Mouse (Mus musculus): ENCODE data around the gene Ginm1. TPM values are rescaled to one million over a fixed set of nuclear protein-coding genes. Genes with fewer than 3 reads are reported as not detected.
"Not testable (repeated sequence)": the region's sequence is repeated elsewhere in the genome, so short reads cannot be mapped to it uniquely, and the experiment has no call there.

The Ginm1 gene
- polyA plus RNA-seq, 1 experiment from 2014 or later = 50.8 TPM

DNA sequence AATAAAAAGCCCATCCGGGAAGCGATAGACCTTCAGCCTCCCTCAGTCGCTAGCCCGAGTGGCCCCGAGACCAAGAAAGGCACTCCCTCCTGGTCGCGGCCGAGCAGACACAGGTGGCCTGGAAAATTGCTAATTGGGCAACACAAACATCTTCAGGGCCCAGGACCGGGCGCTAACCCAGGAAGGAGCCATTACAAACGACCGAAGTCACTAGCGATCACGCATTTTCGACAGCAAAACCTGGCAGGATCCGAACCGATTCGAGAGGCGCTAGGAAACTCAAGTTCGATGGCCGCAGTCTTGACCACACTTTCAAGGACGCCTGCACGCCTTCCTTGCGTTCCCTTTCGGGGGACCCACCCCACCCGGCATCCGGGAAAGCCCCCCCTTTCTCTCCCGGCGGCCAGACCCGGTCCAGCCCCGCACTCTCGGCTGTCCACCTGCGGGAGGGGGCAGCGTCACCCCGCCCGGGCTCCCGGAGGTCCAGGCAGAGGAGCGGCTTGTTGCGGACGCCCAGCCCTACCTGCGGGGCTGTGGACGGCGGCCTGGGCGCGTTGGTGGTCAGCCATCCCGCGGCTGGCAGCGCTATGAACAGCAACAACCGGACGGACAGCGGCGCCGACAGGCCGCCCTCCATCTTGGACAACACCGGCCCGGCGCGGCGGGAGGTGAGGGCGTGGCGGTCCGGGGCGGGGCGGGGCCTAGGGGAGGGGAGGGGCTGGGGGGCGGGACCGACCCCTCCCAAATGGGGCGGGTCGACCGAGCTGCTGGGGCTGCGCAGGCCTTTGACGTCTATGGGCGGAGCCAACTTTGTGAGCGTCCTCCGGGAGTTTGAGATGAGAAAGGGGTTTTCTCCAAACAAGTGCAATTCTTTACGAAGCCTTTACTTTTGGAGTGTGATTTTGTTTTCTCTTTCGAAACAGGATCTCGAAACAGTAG, 12.1 kb downstream of the Ginm1 start:
- WGBS = under 1% methylated on average over 68 of the region's 77 CpGs
- Histone ChIP-seq H3K27ac (ENCODE audit: low read depth, low read length) (peak overlapping the region; percentile 73), H3K4me1 (ENCODE audit: control insufficient read depth, insufficient read depth, low read length) (0 out of 2 replicates have a peak, but pooled peaks cover 3% of the 10 kb centered on the region), H3K9me3 (ENCODE audit: control insufficient read depth, low read length) (no peaks in the 10 kb centered on the region), H3K4me3 (ENCODE audit: low read depth, low read length) (peak overlapping the region; percentile 90), H3K4me2 (ENCODE audit: low read depth, low read length) (peak overlapping the region; percentile 59), H3K36me3 (ENCODE audit: control insufficient read depth, insufficient read depth, low read length) (peaks cover 2% of the 10 kb centered on the region; the same call in 1 of the 2 replicates), H3K27me3 (ENCODE audit: control insufficient read depth, insufficient read depth, low read length) (no peaks in the 10 kb centered on the region), H3K9ac (replicated peaks; ENCODE audit: low read depth, low read length) (peak overlapping the region; percentile 77)
- ATAC-seq (ENCODE audit: low read depth) = peak; percentile 93

DNA sequence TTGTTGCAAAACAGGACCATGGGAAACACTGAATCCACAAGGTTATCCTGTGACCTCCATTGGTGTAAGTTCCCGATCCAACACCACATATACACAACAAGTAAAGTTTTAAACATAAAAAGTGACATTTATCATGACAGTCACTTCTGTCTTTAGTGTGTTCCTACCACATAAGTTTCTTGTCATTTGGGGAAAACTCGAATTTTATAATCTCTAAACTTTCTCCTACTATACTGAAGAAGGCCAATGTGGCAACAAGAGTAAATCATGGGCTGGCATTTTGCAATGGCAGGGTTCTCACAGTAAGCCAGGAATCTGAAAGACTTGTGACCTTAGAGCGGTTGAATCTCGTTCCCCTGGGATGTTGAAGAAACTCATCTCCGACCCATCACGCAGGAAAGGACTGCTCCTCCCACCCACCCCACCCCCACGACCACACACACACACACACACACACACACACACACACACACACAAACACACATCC, 12.8 kb downstream of the Ginm1 start:
- WGBS = 22% methylated on average over 7 of the region's 7 CpGs
- peak; percentile 4; the same call in 1 of the 2 replicates for ATAC-seq (ENCODE audit: low read depth)
- H3K27ac ChIP-seq (ENCODE audit: low read depth, low read length) = no peak overlapping the region
- H3K9ac ChIP-seq (replicated peaks; ENCODE audit: low read depth, low read length) = peak overlapping the region; percentile 77; the same call in 1 of the 2 replicates
- H3K4me2 ChIP-seq (ENCODE audit: low read depth, low read length) = peak overlapping the region; percentile 59
- H3K4me1 ChIP-seq (ENCODE audit: control insufficient read depth, insufficient read depth, low read length) = 0 out of 2 replicates have a peak, but pooled peaks cover 3% of the 10 kb centered on the region
- H3K4me3 ChIP-seq (ENCODE audit: low read depth, low read length) = peak overlapping the region; percentile 90
- H3K27me3 ChIP-seq (ENCODE audit: control insufficient read depth, insufficient read depth, low read length) = no peaks in the 10 kb centered on the region
- H3K9me3 ChIP-seq (ENCODE audit: control insufficient read depth, low read length) = no peaks in the 10 kb centered on the region
- H3K36me3 ChIP-seq (ENCODE audit: control insufficient read depth, insufficient read depth, low read length) = peaks cover 9% of the 10 kb centered on the region; the same call in 1 of the 2 replicates

DNA sequence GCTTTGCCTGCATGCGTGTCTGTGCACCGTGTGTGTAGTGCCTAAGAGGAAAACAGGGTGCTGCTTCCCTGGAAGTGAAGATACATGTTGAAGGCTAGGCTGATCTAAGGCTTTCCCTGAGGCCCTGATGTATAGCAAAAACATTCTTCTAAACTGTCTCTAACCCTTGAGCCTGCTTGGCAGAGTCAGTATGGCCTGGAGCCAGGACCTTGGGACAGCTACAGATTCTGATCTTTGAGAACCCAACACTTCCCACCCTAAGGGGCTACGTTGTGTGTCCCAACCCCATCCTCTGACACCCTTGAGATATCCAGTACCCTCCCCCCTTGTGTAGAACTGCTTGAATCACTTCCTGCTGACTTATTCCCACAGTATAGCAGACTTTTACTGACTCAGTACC, 14.3 kb downstream of the Ginm1 start:
- H3K9ac ChIP-seq (replicated peaks; ENCODE audit: low read depth, low read length) = no peak overlapping the region
- 97% methylated on average over 3 of the region's 3 CpGs for WGBS
- peaks cover 13% of the 10 kb centered on the region for H3K36me3 ChIP-seq (ENCODE audit: control insufficient read depth, insufficient read depth, low read length)
- no peaks in the 10 kb centered on the region for H3K27me3 ChIP-seq (ENCODE audit: control insufficient read depth, insufficient read depth, low read length)
- H3K4me1 ChIP-seq (ENCODE audit: control insufficient read depth, insufficient read depth, low read length) = 0 out of 2 replicates have a peak, but pooled peaks cover 3% of the 10 kb centered on the region
- ATAC-seq (ENCODE audit: low read depth) = no peak
- no peaks in the 10 kb centered on the region for H3K9me3 ChIP-seq (ENCODE audit: control insufficient read depth, low read length)
- no peak overlapping the region for H3K4me2 ChIP-seq (ENCODE audit: low read depth, low read length)
- H3K4me3 ChIP-seq (ENCODE audit: low read depth, low read length) = no peak overlapping the region
- no peak overlapping the region for H3K27ac ChIP-seq (ENCODE audit: low read depth, low read length)

DNA sequence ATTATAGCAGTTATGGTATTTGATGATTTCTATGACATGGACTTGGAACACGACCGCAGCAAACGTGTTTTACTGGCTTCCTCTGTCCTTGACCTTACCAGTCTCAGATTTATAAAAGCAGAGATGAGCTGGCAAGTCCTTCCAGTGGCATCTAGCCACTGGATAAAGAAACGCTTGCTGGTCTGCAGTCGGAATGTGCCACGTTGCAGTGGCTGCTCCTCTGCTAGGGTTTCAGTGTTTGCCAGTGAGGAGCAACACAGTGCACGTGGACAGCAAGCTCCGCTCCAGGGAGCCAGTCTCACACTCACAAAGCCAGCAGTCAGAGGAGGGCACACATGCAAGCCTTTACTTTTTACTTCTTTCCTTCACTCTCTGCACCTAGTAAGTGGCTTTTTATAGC, 17.2 kb downstream of the Ginm1 start:
- Histone ChIP-seq H3K4me2 (ENCODE audit: low read depth, low read length) (no peak overlapping the region), H3K4me1 (ENCODE audit: control insufficient read depth, insufficient read depth, low read length) (0 out of 2 replicates have a peak, but pooled peaks cover 3% of the 10 kb centered on the region), H3K9ac (replicated peaks; ENCODE audit: low read depth, low read length) (no peak overlapping the region), H3K9me3 (ENCODE audit: control insufficient read depth, low read length) (no peaks in the 10 kb centered on the region), H3K27me3 (ENCODE audit: control insufficient read depth, insufficient read depth, low read length) (no peaks in the 10 kb centered on the region), H3K27ac (ENCODE audit: low read depth, low read length) (no peak overlapping the region), H3K36me3 (ENCODE audit: control insufficient read depth, insufficient read depth, low read length) (peaks cover 28% of the 10 kb centered on the region), H3K4me3 (ENCODE audit: low read depth, low read length) (no peak overlapping the region)
- no peak for ATAC-seq (ENCODE audit: low read depth)
- WGBS = 93% methylated on average over 8 of the region's 8 CpGs

DNA sequence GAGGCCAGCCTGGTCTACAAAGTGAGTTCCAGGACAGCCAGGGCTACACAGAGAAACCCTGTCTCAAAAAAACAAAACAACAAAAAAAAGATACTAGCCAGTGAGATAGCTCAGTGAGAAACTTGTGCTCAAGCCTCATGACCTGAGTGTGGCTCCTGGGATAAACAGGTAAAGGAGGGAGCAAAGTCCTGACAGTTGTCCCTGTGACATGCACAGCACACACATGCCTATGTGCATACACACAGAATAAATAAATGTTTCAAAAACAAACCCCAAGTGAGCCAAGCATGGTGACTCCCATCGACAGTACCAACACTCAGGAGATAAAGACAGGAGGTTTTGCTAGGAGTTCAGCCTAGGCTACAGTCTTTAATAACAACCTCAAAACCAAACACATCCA, 19.9 kb downstream of the Ginm1 start:
- Histone ChIP-seq H3K4me3 (ENCODE audit: low read depth, low read length) (no peak overlapping the region), H3K9ac (replicated peaks; ENCODE audit: low read depth, low read length) (no peak overlapping the region), H3K4me1 (ENCODE audit: control insufficient read depth, insufficient read depth, low read length) (no peaks in the 10 kb centered on the region), H3K27ac (ENCODE audit: low read depth, low read length) (no peak overlapping the region), H3K36me3 (ENCODE audit: control insufficient read depth, insufficient read depth, low read length) (peaks cover 38% of the 10 kb centered on the region), H3K4me2 (ENCODE audit: low read depth, low read length) (no peak overlapping the region), H3K27me3 (ENCODE audit: control insufficient read depth, insufficient read depth, low read length) (no peaks in the 10 kb centered on the region), H3K9me3 (ENCODE audit: control insufficient read depth, low read length) (no peaks in the 10 kb centered on the region)
- no peak for ATAC-seq (ENCODE audit: low read depth)
- 89% methylated on average over 1 of the region's 1 CpGs for WGBS

DNA sequence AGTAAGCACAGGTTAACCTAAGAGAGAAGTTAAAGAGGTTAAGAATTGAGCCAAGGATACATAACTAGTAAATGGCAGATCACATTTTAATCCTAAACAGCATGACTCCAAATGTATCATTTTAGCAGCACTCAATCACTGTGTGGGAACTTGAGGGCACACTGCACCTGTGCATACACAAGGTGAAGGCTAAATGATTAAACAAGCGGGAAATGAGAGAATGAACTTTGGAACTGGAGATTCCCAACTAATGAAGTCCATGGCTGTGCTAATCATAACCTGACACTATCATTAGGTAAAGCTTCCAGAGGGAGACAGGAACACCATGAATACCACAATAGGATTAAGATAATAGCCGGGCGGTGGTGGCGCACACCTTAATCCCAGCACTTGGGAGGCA, 20.3 kb downstream of the Ginm1 start:
- no peak for ATAC-seq (ENCODE audit: low read depth)
- Histone ChIP-seq H3K27me3 (ENCODE audit: control insufficient read depth, insufficient read depth, low read length) (no peaks in the 10 kb centered on the region), H3K9me3 (ENCODE audit: control insufficient read depth, low read length) (no peaks in the 10 kb centered on the region), H3K4me1 (ENCODE audit: control insufficient read depth, insufficient read depth, low read length) (no peaks in the 10 kb centered on the region), H3K27ac (ENCODE audit: low read depth, low read length) (no peak overlapping the region), H3K4me2 (ENCODE audit: low read depth, low read length) (no peak overlapping the region), H3K9ac (replicated peaks; ENCODE audit: low read depth, low read length) (no peak overlapping the region), H3K36me3 (ENCODE audit: control insufficient read depth, insufficient read depth, low read length) (peaks cover 42% of the 10 kb centered on the region), H3K4me3 (ENCODE audit: low read depth, low read length) (no peak overlapping the region)
- WGBS = 95% methylated on average over 4 of the region's 4 CpGs

DNA sequence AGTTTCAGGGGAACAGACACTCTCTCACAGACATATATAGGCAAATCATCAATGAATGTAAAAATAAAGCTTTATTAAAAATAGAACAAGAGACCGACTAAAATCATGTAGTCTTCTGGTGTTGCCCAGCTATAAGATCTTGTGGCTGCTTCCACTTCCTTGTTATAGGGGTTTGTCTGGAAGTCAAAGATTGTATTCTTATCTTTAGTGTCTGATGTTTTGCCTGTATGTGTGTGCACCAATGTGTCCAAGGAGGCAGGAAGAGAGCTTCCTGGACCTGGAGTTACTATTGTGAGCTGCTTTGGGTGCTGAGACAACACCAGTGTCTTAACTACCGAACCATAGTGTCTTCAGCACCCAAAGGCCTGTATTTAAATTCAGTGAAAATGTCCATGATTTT, 35.1 kb downstream of the Ginm1 start:
- Histone ChIP-seq H3K4me2 (ENCODE audit: low read depth, low read length) (no peak overlapping the region), H3K4me1 (ENCODE audit: control insufficient read depth, insufficient read depth, low read length) (no peaks in the 10 kb centered on the region), H3K9me3 (ENCODE audit: control insufficient read depth, low read length) (no peaks in the 10 kb centered on the region), H3K36me3 (ENCODE audit: control insufficient read depth, insufficient read depth, low read length) (peaks cover 28% of the 10 kb centered on the region), H3K27ac (ENCODE audit: low read depth, low read length) (no peak overlapping the region), H3K4me3 (ENCODE audit: low read depth, low read length) (no peak overlapping the region), H3K9ac (replicated peaks; ENCODE audit: low read depth, low read length) (no peak overlapping the region), H3K27me3 (ENCODE audit: control insufficient read depth, insufficient read depth, low read length) (no peaks in the 10 kb centered on the region)
- ATAC-seq (ENCODE audit: low read depth) = no peak
- WGBS = 92% methylated on average over 2 of the region's 2 CpGs

DNA sequence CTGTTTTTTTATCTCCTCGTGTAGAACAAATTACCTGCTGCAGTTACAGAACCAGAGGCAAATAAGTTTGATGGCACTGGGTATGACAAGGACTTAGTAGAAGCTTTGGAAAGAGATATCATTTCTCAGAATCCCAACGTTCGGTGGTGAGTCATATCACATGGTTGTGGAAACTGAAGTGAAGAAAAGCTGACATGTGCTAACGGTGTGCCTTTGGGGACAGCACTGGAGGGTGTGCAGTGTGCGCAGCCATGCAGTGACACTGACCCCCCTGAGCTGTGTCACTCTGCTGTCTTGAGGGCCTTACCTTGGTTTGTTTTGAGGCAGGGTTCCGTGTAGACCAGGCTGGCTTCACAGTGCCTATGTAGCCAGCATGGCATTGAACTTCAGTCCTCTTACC, 43.9 kb downstream of the Ginm1 start:
- Histone ChIP-seq H3K27me3 (ENCODE audit: control insufficient read depth, insufficient read depth, low read length) (no peaks in the 10 kb centered on the region), H3K4me3 (ENCODE audit: low read depth, low read length) (no peak overlapping the region), H3K4me1 (ENCODE audit: control insufficient read depth, insufficient read depth, low read length) (no peaks in the 10 kb centered on the region), H3K9ac (replicated peaks; ENCODE audit: low read depth, low read length) (no peak overlapping the region), H3K36me3 (ENCODE audit: control insufficient read depth, insufficient read depth, low read length) (peaks cover 41% of the 10 kb centered on the region), H3K4me2 (ENCODE audit: low read depth, low read length) (no peak overlapping the region), H3K27ac (ENCODE audit: low read depth, low read length) (no peak overlapping the region), H3K9me3 (ENCODE audit: control insufficient read depth, low read length) (no peaks in the 10 kb centered on the region)
- no peak for ATAC-seq (ENCODE audit: low read depth)
- WGBS = 95% methylated on average over 6 of the region's 6 CpGs

DNA sequence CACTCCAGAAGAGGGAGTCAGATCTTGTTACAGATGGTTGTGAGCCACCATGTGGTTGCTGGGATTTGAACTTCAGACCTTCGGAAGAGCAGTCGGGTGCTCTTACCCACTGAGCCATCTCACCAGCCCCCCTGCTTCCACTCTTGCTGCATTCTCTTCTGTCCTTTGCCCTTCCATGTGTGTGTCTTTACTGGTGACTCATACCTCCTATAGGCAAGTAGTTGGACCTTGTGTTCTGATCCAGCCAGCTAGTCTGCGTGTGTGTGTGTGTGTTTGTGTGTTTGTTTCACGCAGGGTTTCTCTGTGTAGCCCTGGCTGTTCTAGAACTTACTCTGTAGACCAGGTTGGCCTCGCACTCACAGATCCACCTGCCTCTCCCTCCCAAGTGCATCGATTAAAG, 47.1 kb downstream of the Ginm1 start:
- not testable (repeated sequence) for H3K27me3 ChIP-seq (ENCODE audit: control insufficient read depth, insufficient read depth, low read length); H3K27ac ChIP-seq (ENCODE audit: low read depth, low read length); H3K4me2 ChIP-seq (ENCODE audit: low read depth, low read length); H3K9me3 ChIP-seq (ENCODE audit: control insufficient read depth, low read length); H3K4me1 ChIP-seq (ENCODE audit: control insufficient read depth, insufficient read depth, low read length); H3K9ac ChIP-seq (replicated peaks; ENCODE audit: low read depth, low read length); H3K4me3 ChIP-seq (ENCODE audit: low read depth, low read length); ATAC-seq (ENCODE audit: low read depth)
- 98% methylated on average over 6 of the region's 6 CpGs for WGBS
- H3K36me3 ChIP-seq (ENCODE audit: control insufficient read depth, insufficient read depth, low read length) = peaks cover 37% of the 10 kb centered on the region

Data from neural tube, embryonic 14.5 days (tissue).